Mouse (Mus musculus) naive thymus-derived CD4-positive, alpha-beta T cell, adult 2 months (primary cell): ENCODE measurements around the gene Eef1akmt3.
"Not testable (repeated sequence)": the region's sequence is repeated elsewhere in the genome, so short reads cannot be mapped to it uniquely, and the experiment has no call there.

Experiments used
- DNase-seq: peaks from one replicate; pipeline ENCODE4 v3.0.0-alpha.2; 2011; ENCODE audit warnings: low read depth

Eef1akmt3 gene

DNA sequence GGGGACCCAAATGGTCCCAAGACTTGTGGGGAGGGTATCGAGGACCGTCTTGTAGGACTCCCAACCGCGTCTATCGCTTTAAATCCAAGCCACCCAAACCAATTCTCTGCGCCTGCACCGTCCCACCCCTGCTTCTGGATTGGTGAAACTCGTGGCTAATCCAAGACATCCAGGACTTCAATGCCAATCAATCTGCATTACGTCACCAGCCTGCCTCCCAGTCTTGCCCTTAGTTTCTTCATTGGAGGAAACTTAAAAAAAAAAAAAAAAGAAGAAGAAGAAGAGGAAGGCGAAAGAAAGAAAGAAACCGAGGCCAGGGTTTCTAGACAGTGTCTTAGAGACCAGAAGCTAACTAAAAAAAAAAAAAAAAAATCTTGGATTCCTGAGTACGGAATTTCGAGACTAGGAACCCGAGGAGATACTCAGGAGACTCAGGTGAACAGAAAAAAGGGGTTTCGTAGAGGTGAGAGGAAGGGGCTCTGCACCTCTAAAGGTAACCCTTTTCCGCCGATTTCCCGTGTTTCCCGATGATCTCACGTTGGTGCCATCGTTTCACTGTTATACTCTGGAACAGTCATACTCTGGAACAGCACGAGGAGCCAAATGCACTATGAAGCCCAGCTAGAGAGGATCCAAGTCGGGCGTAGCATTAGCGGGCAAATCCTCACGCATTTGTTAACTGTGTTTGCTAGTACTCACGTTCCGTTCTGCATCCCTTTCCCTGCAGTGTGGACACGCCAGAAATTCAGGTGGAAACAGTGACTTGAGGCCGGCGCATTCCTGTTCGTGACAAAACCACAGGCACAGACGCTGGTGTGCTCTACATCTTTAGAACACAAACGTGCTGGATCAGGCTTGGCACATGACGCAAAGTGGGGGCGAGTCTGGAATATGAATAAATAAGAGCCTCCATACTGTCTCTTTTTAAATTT lies 29.1 kb upstream of the Eef1akmt3 start, which contains the start of gene Tspan31:
Tspan31 (minus strand) TSS at position 75 of the 932 bp plus-strand sequence.
- peak; percentile 75 for DNase-seq

DNA sequence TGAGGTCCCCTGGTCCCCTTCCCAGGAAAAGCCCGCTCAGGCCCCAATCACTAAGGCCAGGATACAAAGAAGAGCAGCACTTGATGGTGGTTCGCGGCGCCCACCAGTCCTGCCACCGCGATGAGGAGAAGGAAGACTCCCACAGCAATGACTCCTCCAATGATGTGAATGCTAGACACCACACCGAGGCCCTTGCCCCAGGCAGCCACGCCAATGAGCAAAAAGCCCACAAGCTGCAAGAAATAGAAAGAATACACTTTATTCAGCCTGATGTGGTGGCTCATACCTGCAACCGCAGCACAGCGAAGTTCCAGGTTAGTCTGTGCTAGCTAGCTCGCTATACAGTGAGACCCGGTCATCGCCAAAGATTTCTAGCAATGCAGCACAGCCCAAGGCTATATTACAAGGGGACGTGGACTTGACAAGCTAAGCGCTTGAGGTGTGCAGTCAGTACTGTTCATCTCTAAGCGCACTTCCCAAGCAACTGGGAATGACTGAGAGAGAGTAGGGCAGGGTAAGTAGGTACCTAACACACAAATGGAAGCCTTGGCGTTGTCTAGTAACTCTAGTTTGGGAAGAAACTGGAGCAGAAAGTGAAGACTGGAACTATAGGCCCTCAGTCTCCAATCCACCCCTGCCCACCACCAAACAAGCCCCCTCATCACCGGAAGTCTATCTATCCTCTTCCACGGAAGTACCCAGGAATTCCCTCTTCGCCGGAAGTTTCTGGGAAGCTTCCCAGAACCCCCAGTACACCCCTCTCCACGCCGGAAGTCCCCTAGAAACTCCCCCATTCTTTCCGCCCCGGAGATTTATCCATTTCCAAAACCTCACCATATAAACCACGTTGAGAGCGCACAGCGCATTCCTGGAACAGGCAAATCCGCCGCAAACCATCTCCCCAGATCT lies 28.2 kb upstream of the Eef1akmt3 start:
- no peak for DNase-seq

DNA sequence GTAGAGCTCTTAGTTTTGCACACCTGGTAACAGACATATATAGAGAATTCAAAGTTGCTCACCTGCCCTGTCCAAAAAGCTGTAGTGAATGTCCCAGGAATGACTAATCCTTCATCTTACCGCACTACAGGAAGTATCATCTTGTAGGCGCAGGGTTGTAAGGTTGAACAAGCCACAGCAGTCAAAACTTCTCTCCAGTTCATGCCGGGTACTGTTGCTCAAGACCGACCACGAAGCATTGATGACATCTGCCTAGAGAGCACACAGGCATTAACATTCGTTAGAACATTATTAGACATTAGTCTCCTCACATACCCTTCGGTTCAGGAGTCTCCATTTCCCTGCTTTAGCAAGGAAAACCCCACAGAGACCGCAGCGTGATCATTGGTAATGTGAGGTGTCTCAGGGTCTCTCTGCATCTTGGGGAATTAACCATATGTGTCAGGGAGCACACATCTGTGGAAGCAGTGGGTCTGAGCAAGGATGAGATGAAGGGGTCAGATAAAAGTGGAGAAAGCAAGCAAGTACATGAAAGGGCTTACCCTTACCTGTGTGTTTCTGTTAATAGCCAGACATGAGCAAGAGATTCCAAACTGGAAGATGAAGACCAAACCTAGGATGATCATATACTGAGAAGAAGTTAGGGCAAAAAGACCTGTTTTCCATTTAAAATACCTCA lies 27.2 kb upstream of the Eef1akmt3 start:
- no peak for DNase-seq

DNA sequence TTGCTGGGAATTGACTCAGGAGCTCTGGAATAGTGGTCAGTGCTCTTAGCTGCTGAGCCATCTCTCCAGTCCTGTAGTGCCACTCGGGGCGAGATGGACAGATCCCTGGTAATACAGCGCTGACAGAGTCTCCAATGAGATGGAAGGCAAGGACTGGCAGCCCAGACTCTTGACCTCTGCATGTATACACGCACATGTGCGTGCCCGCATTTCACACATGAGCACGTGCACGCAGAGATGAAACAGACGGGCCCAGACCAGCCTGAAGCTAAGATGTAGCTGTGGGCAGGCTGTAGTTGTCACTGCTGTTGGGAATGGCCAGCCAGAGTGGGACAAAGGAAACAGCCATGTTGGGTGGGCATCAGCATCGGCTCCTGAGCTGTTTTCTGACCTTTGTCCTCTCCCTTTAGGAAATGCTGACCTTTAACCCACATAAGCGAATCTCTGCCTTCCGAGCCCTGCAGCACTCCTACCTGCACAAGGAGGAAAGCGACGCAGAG lies 25.3 kb upstream of the Eef1akmt3 start:
- DNase-seq, result no peak

DNA sequence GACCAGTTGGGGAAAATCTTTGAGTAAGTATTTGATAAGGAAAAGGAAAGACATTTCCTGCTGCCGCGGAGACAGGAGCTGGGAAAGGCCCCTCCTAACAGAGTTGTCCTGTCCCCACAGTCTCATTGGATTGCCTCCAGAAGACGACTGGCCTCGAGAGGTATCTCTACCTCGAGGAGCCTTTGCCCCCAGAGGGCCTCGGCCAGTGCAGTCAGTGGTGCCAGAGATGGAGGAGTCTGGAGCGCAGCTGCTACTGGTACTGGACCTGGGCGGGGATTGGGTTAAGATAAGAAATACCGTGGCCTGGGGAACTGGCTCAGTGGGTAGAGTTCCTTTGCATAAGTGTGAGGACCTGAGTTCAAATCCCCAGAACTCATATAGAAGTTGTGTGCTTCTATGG lies 24.7 kb upstream of the Eef1akmt3 start:
- no peak for DNase-seq

DNA sequence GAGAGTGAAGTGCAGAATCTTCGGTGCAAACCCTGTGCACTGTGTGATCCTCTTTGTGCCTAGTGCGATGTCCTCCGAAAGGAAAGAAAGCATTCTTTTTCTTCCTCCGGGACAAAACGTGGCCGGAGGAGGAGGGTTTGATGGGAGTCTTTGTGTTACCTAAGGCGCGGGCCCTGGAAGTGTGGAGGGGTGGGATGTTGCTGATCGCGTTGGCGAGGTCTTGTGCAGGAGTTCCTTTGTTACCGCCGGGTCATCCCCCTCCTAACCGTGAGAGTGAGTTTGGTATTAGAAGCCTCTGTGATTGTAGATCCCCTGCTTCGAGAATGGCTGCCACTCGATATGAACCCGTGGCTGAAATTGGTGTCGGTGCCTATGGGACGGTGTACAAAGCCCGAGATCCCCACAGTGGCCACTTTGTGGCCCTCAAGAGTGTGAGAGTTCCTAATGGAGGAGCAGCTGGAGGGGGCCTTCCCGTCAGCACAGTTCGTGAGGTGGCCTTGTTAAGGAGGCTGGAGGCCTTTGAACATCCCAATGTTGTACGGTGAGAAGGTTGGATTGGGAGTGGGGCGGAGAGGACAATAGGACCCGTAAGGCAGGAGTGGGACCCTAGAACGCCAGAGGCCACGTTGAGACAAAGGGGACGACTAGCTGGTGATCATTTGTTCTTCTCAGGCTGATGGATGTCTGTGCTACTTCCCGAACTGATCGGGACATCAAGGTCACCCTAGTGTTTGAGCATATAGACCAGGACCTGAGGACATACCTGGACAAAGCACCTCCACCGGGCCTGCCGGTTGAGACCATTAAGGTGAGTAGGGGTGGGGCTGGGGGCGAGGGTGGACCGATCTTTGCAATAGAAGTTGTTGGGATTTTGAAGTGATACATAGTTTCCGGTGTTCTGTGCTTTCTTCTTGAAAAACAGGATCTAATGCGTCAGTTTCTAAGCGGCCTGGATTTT lies 22.9 kb upstream of the Eef1akmt3 start:
- DNase-seq, result peak; percentile 46

DNA sequence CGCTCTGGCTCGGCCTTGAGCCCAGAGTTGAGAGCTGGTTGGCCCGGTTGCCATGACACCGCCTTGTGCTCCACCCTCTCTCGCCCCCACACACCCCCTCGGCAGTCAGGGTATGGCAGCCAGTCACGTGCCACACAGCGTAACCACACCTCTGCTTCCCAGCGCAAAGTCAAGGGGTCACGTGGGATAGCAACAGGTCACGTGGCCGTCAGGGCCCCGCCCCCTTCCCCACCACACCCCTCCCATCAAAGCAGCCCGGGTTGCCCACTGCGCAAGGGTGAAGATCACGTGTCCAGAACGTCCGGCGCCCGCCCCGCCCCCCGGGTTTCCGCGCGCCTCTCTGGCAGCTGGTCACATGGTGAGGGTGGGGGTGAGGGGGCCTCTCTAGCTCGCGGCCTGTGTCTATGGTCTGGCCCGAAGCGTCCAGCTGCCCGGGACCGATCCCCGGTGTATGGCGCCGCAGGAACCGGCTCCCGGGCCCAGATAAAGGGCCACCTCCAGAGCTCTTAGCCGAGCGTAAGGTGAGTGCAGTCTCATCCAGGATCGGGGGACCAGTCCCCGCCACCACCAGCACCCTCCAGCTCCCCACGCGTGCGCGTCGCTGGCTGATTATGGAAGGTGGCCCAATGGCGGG lies 22.0 kb upstream of the Eef1akmt3 start, which contains the start of gene Cdk4:
Cdk4 (plus strand) TSS at position 296 of the 634 bp plus-strand sequence.
- peak; percentile 98 for DNase-seq

DNA sequence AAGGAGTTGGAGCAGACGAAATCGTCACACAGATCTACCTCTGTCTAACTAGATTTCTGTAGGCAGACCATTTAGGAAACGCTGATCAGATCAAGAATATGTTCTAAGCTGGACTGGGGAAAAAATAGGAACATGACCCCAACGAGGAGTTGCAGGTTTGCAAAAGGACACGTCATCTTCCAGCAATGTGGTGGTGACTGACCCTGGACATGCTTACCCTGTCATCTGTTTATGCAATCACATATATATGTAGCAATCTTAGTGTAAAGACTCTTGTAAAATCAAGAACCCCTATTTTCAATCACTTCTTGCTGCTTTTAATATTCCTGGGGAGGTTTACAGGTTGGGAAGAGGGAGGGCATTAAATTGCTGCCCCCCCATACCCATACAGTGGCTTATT lies 21.2 kb upstream of the Eef1akmt3 start:
- no peak for DNase-seq

DNA sequence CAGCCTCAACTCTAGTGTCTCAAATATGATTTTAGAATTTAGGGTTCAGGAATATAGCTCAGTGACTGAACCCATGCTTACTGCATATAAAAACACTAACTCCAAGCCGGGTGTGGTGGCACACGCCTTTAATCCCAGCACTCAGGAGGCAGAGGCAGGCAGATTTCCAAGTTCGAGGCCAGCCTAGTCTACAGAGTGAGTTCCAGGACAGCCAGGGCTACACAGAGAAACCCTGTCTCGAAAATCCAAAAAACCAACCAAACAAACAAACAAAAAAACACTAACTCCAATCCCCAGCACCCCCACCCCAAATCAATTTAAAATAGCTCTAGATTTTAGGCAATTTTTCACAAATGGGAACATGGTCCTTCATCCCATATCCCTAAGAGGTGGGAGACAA lies 20.8 kb upstream of the Eef1akmt3 start:
- not testable (repeated sequence) for DNase-seq

DNA sequence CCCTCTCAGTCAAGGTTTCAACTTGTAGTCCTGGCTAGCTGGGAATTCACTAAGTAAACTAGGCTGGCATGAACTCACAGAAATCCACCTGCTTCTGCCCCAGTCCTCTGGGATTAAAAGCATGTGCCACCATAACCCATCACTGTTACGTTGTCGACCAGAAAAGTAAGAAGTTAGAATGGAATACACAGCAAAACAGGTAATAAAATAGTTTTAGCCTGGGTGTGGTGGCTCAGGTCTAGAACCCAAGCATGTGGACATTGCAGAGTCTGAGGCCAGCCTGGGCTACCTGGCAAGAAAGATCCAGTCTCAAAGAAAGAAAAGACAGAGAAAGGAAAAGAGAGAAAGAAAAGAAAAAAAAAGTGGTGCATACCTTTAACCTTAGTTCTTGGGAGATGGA lies 20.2 kb upstream of the Eef1akmt3 start:
- DNase-seq, result no peak

DNA sequence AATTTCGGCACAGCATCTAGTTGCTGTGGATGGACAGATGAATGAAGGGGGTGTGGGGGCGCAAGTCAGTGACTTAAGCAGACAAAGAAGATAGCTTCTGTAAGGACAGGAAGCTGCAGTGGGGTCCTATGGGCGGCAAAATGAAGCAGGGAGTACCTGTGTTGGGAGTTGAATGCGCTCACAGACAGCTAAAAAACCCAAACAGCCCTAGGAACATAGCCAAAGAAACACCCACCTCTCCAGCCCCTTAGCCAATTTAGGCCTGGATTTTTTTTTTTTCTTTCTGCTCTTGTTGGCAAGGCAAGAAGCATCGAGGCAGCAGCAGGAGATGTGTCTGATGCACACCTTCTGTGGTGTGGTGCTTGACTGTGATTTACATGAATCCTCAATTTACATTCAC lies 19.8 kb upstream of the Eef1akmt3 start:
- no peak for DNase-seq

DNA sequence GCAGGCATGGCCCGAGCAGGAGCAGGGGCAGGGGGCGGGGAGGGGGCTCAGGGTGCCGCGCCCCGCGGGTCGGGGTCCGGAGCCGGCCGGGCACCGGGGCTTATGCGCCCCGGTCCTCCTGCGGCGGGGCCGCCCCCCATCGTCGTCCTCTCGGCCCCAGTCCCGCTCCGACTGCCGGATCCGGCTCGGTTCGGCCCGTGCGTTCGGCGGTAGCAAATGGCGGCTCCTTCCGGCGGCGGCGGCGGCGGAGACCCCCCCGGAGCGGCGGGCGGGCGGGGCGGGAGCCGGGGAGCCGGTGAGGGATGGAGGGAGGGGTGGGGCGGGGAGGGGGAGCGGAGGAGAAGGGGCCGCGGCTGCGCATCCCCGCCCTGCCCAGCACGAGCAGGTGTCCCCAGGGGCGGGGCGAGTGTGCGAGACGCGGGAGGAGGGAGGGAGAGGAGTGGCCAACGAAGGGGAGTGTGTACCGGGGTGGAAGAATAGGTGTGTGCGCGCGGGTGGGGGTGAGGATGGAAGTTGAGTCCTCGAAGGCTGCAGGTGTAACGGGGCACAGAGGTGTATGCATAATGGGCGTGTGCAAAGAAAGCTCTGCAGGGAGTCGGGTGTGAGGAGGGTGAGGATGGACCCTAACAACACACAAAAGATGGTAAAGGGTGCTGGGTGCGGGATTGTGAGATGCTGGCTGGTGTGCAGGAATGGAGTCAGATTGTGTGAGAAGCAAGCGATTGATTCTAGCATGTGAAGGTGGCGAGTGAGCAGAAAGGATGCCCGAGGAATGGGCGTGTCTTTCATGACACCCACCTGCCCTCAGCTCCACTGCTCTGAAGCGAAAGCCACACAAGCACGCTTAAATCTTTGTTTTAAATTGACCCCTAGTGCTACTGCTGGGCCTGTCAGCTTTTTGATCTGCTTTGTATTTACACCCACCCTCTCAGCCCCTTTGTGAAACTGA lies 18.9 kb upstream of the Eef1akmt3 start, which contains the start of gene March9:
March9 (minus strand) TSS at position 217 of the 949 bp plus-strand sequence.
- peak; percentile 82 for DNase-seq

DNA sequence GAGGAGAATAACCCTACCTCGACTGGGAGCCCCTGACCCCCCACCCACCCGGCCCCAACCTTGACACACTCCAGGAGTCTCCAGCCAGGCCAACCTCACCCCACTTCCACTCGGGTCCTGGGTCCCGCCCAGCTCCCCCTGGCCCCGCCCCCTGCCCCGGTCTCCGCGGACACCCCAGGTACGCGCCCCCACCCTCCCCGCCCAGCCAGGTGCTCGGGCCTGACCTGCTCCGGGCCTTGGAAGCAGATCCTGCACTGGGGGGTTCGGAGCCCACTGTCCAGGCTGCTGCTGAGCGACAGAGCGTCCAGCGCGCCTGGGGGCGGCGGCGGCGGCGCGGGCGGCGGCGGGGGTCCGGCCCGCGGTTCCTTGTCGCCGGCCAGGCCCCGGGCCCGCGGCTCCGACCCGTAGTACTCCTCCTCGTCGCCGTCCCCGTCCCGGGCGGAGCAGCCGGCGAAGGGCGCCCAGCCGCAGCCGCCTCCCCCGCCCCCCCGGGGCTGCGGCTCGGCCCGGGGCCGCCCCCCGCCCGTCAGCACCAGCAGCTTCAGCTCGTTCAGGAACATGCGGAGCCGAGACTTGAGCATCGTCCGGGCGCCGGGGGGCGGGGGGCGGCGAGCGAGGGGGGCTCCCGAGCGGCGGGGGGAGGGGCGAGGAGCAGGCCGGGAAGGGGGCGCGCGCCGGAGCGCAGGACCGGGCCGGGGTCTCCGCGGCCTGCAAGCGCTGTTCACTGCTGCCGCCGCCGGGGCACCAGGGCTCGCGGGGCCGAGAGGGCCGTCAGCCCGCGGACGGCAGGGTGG lies 18.1 kb upstream of the Eef1akmt3 start:
- DNase-seq, result no peak

DNA sequence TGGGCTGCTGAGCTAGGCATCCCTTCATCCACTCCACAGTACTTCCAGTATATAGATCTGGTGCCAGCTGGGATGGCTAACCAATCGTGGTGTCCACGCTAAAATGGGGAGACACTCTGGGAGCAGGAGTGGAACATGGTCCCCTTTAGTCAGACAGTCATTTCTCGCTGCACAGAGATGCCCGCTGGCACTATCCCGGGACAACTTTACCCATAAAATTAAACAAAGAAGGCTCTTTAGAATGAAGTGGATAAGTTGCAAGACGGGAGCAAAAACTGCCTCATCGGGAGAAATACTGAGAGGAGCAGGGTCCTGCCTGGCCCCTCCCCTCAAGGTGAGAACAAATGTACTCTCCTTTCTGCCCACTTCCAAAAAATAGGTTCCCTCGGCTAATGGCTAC lies 17.4 kb upstream of the Eef1akmt3 start:
- DNase-seq, result no peak

DNA sequence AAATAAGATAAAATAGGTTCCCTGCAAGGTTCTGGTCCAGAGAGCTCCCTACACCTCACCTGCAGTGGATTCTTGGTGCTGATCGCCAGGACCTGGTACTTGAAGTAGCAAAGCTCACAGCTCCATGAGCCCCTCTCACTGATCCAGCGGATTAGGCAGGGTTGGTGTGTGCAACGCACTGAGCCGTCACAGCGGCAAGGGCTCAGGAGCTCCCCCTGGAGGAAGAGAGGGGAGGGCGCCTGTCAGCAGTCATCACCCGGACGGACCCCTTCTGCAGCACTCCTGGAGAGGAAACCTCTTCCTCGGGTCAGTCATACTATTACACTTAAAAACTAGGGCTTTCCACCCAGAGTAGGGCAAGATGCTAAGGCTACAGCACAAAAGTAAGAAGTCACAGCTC lies 16.8 kb upstream of the Eef1akmt3 start:
- DNase-seq, result peak; percentile 90

DNA sequence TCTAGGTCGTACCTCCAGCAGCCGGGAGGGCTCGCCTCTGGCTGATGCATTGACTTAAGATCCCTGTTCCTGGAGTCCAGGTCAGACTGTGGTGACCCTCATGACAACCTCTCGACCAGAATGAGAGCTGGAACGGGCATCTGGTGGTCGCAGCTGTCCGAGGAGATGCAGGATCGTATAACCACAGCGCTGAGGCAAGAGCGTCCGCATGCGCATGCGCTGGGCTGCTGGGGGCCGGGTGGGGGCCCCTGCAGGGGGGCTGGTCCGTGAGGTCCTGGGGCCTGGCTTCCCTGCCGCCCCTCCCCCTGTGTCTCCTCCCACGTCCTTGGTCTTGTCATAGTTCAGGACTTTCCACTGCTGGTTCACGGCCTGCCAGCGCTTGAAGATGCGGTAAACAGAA lies 15.2 kb upstream of the Eef1akmt3 start:
- DNase-seq, result no peak

DNA sequence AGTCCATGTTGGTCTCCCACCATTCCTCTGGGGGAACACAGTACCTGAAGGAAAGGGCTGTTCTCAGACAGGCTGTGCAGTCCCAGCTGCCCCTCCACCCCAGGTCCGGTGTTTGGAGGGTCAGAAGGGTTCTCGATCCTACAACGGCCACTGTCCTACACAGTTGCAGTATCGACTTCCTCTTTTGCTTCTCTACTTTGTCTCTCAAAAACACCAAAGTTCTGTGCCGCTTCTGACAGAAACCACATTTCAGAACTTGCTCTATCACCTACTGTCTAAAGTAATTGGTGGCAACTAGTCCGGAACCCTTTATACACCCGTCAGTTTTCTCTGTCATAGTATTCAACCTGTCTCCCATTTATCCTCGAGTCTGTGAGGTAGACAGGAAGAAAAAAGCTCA lies 14.1 kb upstream of the Eef1akmt3 start:
- DNase-seq, result no peak

DNA sequence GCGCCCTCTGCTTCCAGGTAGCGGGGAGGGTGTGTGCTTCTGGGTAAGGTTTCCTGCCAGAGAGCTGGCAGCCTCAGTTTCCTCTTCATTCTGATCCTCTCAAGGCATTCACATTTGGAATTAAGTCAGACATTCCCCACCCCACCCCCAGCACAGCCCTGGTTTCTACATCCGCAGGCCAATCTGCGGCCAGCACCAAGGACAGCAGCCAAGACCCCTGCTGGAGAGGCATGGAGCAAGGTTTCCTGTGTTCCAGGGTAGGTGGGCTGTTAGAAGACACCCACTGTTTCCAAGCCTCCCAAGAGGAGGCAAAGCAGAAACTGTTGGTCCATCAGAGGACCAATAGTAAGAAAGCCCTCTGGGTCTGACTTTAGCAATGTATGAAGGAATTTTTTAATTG lies 13.3 kb upstream of the Eef1akmt3 start:
- no peak for DNase-seq
